Mouse (Mus musculus) layer of hippocampus, postnatal 36 days (tissue): ENCODE results near the gene Spty2d1. TPM values are rescaled to one million over a fixed set of nuclear protein-coding genes. Genes with fewer than 3 reads are reported as not detected.
"Not testable (repeated sequence)": the region's sequence is repeated elsewhere in the genome, so short reads cannot be mapped to it uniquely, and the experiment has no call there.

Source experiments
- DNase-seq, 2 experiments: peaks; one replicate each; pipeline ENCODE4 v3.0.0; 2022
- total RNA-seq, 2 experiments: library from RNA; stranded (reverse); gene quantifications; 2 replicates each; pipeline ENCODE4 v1.2.3; 2021

The Spty2d1 gene
- total RNA-seq: 10 to 100 TPM; 16.3 to 16.5 TPM

- peak; percentile 98 for DNase-seq
These were observed at the start of gene Spty2d1 for GRCm38 (mm10) chr7:47008168-47008993. Spty2d1 (minus strand) TSS chr7:47008411.

DNA sequence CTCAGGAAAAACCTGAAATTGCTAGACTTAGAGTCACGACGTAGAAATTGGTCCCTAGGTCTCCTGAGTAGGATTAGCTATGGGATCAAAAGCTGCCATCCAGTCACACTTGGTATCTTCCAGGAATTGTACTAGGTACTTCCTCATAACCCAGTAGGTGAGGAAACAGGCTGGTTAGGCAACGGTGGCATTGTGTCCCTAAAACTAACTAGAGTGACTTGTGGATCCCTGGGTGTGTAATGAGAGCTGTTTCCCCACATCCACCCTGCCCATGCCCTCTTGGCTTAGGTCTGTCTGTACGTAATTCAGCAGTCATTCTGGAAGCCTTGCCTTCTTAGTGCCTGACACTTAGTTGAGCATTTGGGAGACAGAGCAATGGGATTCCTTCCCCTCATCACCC lies 48.1 kb upstream of the Spty2d1 start:
- DNase-seq: no peak

- DNase-seq: no peak
These were observed 47.5 kb upstream of the Spty2d1 start for GRCm38 (mm10) chr7:47055744-47056143.

- no peak for DNase-seq
These were observed 46.5 kb upstream of the Spty2d1 start for GRCm38 (mm10) chr7:47054666-47055065.

DNA sequence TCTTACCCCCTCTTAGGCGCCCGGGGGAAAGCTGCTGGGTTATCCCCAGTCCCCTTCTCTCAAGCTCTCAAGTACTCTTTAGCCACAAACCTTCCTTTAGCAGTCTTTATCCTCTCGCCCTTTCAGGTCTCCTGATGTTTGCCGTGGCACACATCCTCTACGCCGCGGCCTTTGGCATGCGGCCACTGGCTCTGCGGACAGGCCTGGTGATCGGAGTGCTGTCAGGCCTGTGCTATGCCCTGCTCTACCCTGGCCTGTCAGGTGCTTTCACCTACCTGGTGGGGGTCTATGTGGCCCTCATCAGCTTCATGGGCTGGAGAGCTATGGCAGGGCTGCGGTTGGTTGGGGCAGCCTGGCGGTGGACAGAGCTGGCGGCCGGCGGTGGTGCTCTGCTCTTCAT lies 45.1 kb upstream of the Spty2d1 start:
- no peak for DNase-seq

DNA sequence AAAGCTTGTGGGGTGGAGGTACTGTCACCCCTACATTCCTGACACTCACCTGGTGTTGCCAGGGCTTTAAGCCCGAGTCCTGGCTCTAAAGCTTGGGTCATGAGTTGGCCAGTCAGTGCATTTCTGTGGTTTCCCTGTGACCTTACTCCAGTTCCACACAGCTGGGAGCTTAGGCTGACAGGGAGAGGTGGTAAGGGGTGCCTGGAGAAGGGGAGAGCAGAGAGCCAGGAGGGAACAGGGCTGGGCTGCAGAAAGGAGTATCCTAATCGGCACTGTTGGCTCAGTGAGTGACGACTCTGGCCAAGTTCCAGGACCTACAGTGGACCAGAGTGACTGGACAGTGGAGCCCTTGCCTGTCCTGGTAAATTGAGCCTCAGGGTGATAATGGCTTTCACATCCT lies 44.1 kb upstream of the Spty2d1 start:
- DNase-seq: no peak

DNA sequence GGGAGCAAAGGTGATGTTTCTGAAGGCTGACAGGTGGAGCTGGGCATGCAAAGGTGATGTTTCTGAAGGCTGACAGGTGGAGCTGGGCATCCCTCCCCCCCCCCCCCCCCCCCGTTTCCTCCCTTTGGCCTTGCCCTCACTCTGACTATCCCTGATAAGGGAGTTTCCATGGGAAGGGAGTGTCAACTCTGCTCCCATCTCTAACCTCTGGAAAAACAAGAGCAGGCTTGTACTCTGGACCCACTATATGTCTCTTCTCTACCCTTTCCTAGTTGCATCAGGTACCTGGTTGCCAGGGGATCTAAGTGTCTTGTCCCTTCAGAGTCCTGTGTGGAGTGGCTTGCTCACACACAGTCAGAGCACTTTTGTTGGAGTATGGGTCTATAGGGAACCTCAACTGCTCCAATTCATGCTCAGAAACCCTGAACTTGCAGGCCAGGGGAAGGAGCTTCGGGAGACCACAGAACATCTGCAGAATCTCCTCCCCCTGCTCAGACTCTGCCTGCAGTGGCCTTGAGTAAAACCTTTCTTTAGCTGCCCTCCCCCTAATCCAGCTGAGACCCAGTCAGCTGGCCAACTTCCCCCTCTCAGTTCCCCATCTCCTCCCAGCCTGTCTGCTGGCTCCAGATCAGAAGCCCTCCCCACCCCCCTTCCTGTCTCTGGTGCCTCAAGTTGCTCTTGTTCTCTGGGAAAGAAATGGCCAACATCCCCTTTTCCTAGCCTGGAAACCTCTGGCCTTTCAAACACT lies 43.4 kb upstream of the Spty2d1 start:
- DNase-seq: peak in 1 of 2 experiments; percentile 44

- DNase-seq: peak; percentile 65 to 75
These were observed 42.6 kb upstream of the Spty2d1 start for GRCm38 (mm10) chr7:47050766-47051165.

- peak; percentile 93 for DNase-seq
These were observed 42.2 kb upstream of the Spty2d1 start, which contains the start of gene Tmem86a for GRCm38 (mm10) chr7:47050366-47050765. Tmem86a (plus strand) TSS chr7:47050601.

GRCm38 (mm10) chr7:47042823-47043490 lies 34.7 kb upstream of the Spty2d1 start:
- no peak for DNase-seq

DNA sequence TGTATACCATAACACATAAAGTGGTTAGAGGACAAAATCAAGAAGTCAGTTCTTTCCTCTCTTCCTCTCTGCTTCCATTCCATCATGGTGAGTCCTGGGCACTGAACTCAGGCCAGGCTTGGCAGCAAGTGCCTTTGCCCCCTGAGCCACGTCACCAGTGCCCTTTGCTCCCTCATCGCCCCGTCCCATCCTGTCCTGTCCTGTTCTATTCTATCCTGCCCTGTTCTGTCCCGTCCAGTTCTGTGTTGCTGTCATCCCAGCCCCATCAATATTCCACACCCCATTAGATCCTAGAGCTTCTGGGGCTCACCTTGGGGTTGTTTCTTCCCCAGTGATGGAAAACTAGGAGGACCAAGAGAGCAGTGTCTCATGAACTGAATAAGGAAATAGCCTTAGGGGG lies 33.9 kb upstream of the Spty2d1 start:
- DNase-seq: no peak

- no peak for DNase-seq
These were observed 33.5 kb upstream of the Spty2d1 start for GRCm38 (mm10) chr7:47041706-47042105.

DNA sequence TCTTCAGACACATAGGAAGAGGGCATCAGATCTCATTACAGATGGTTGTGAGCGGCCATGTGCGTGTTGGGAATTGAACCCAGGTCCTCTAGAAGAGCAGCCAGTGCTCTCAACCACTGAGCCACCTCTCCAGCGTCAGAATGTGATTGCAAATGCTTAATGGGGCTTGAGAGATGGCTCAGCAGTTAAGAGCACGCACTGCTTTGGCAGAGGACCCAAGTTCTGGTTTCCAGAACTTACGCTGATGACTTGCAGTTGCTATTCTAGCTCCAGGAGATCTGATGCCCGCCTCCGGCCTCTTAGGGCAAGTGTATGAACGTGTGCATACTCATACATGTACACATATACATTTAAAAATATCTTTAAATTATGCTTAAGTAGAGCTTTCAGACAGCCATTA lies 27.2 kb upstream of the Spty2d1 start:
- DNase-seq: no peak

GRCm38 (mm10) chr7:47034785-47035384 lies 26.7 kb upstream of the Spty2d1 start:
- no peak for DNase-seq

GRCm38 (mm10) chr7:47031371-47031770 lies 23.2 kb upstream of the Spty2d1 start:
- DNase-seq: no peak

GRCm38 (mm10) chr7:47030517-47031193 lies 22.4 kb upstream of the Spty2d1 start:
- no peak for DNase-seq

GRCm38 (mm10) chr7:47027520-47027919 lies 19.3 kb upstream of the Spty2d1 start:
- DNase-seq: no peak

GRCm38 (mm10) chr7:47026899-47027298 lies 18.7 kb upstream of the Spty2d1 start:
- not testable (repeated sequence) for DNase-seq

GRCm38 (mm10) chr7:47025429-47025828 lies 17.2 kb upstream of the Spty2d1 start:
- DNase-seq: no peak

DNA sequence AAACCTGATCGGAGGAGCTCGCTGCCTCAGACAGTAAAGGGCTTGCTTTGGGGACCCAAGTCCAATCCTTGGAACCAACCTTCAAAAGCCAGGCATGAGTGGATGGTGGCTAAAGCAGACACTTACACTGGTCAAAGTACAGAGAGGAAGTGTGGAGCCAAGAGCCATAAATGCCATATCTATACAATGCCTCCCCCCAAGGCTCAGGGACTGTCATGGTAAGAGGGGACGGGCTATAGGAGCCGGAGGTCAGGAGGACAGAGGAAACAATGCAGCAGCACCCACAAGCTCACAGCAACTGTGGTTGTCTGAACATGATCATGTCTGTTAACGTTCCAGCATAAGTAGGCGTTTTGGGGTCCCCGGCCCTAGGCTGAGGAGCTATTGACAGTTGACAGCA lies 16.2 kb upstream of the Spty2d1 start:
- DNase-seq: no peak

GRCm38 (mm10) chr7:47023530-47023929 lies 15.3 kb upstream of the Spty2d1 start:
- peak; percentile 78 to 82 for DNase-seq

GRCm38 (mm10) chr7:47022482-47022881 lies 14.3 kb upstream of the Spty2d1 start:
- no peak for DNase-seq
